Mouse (Mus musculus): ENCODE results near the gene Ccdc34. TPM values are rescaled to one million over a fixed set of nuclear protein-coding genes. Genes with fewer than 3 reads are reported as not detected.
"Not testable (repeated sequence)": the region's sequence is repeated elsewhere in the genome, so short reads cannot be mapped to it uniquely, and the experiment has no call there.

Gene Ccdc34
- total RNA-seq, 2 experiments from 2014 or later, result 29.4 to 32.5 TPM

DNA sequence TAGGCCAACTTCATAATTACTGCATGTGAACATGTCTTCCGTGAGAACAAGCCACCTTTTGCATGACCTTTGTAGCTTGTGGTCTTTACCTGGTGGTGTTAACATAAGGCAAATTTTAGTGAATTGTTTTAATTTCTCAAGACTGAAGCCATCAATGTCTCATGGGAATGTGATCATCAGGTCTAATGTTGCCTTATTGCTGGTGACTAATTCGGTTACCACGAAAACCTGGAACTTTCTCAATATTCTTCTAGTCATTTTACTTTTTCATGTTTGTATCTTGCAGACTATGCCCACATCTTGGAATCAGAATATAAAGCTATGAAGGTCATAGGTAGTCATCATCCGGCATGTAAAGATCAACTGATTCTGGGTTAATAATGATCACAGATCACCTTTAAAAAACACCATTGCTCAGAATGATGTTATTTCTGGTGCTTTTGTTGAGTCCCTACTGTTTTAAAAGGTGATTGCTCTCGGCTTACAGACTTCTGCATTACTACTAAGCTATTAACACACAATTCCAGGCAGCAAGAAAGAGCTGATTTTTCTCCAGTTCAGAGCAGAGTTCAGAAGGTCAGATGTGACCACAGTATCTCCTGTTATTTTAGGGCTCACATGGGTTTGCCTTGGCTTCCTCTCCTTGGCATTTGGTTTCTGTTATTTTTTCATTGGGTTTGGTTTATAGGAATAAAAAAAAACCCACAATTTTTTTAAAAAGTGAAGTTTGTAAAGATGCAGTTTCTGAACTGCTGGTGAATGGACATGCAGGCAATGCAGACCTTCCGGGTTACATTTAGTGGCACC lies 57.2 kb downstream of the Ccdc34 start:
- intact Hi-C loops (cut with DNase I), result no loop called here
- DNase-seq, result no peak

GRCm38 (mm10) chr2:110077240-110077639 lies 59.6 kb downstream of the Ccdc34 start:
- intact Hi-C loops (cut with DNase I), result no loop called here
- DNase-seq, result no peak

GRCm38 (mm10) chr2:110077655-110078054 lies 60.0 kb downstream of the Ccdc34 start:
- DNase-seq, result no peak

DNA sequence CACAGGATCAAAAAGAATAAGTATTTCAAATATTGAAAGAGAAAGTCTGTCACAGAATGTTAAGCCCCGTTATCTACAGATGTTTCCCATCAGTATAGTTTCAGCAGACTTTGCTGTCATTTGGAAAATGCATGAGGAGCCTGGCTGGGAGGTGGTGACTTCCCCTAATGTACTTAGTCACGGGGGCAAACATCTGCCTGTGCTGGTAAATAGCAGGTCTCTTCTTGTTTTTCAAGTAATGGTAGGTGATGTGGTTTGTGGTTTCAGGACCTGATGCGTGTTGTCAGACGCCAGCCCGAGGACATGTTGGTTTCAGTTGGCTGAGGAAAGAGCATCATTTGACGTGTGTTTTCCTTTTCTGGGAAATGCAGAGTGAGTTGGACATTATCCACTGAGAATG lies 62.9 kb downstream of the Ccdc34 start:
- no peak for DNase-seq
- intact Hi-C loops (cut with DNase I), result no loop called here

More at GRCm38 (mm10) chr2:110077655-110078054, 60.0 kb downstream of the Ccdc34 start:
- intact Hi-C loops (cut with DNase I), result no loop called here

DNA sequence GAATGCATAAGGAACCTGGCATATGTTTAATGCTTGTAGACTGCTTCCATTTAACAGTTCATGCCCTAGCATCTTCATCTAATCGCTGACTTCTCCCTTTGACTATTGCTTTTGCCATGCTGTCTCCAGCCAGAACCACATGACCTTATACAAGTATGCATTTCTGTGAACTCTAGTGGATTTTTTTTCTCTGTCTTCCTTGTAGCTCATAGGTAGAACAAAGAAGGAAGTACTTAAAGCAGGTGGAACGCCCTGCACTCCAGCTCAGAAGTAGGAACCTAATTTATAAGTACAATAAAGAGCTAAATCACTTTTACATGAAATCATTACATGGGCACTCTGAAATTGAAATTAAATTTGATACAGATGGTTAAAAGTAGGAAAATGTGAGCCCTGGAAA lies 65.4 kb downstream of the Ccdc34 start:
- no peak for DNase-seq
- intact Hi-C loops (cut with DNase I), result no loop called here

DNA sequence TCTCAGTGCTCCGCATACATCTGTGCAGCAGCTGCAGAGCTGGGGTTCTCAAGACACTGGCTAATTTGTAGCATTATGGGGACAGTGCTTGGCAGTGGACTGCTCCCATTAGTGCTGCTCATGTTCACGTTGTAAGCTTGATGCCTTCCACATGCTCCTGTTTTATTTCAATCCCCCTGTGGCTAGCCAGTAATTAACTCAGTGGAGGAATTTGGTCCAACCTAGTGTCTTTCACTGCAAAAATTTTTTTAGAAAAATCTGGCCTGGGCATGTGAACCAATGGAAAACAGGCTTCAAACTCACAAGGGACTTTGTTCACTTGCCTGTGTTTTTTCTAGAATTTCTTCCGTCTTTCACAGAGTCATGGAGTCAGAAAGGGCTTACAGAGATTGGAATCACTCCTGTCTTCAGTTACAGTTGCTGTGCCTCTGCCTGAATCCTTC lies 68.1 kb downstream of the Ccdc34 start:
- intact Hi-C loops (cut with DNase I), result no loop called here
- DNase-seq, result no peak

DNA sequence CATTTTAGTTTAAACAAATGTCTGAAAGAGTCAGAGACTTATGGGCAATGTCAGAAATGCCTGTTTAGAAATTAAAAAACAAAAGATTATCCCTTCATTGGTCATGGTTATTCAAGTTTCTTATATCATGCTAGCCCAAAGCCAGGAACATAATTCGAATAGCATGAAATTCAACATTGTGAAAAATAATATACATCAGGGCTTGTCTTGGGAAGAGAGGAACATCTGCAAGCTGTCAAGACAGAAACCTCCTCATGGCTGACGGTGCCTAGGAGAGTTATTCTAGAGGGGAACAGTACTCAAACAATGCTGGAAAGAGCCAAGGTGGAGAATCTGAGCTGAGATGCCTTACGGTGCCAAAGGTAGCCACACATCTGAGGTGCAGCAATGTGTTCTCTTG lies 96.5 kb downstream of the Ccdc34 start:
- intact Hi-C loops (cut with DNase I), result no loop called here

DNA sequence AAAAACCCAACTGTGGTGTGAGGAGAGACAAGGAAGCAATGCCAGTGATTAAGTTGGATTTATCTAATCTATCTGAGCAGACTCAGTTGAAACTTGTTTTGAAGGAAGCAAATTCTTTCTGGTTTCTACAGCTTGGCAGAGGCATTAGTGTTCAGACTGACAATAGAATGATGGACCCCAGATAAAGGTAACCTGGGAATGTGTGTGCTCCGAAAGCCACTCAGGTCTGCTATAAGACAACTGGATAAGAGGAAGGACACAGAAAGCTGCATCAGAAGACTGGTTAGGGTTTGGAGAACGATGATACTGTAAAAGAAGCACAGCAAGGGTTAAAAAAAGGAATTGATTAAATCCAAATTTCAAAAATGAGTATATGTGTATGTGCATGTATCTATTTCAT lies 111.8 kb downstream of the Ccdc34 start:
- no peak for DNase-seq
- intact Hi-C loops (cut with DNase I), result no loop called here

More for the DNA sequence above, 96.5 kb downstream of the Ccdc34 start:
- no peak for DNase-seq

GRCm38 (mm10) chr2:110131573-110131972 lies 114.0 kb downstream of the Ccdc34 start:
- intact Hi-C loops (cut with DNase I), result no loop called here
- DNase-seq, result no peak

GRCm38 (mm10) chr2:110133356-110134115 lies 115.9 kb downstream of the Ccdc34 start:
- no peak for DNase-seq
- intact Hi-C loops (cut with DNase I), result no loop called here

GRCm38 (mm10) chr2:110134765-110135594 lies 117.4 kb downstream of the Ccdc34 start:
- intact Hi-C loops (cut with DNase I), result no loop called here
- no peak for DNase-seq

- intact Hi-C loops (cut with DNase I), result no loop called here
These were observed 119.7 kb downstream of the Ccdc34 start for GRCm38 (mm10) chr2:110137291-110137690.

DNA sequence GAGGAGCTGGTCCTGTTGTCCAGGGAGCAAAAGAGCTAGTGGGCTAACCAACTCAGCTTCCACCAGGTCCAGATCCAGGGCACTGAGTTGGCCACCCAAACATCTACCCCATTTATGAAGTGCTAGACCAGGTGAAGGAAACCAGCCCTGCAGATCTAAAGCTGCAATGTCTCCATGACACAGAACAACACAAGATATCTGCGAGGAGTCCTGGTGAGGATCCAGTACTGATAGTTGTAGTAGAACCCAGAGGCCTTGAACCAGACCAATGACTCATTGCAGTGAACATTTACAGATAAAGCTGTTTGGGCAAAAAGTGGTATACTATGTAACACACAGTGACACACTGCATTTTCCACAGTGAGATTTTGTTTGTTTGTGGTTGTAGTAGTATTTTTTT lies 120.5 kb downstream of the Ccdc34 start:
- intact Hi-C loops (cut with DNase I), result no loop called here
- DNase-seq, result no peak

More at GRCm38 (mm10) chr2:110137291-110137690, 119.7 kb downstream of the Ccdc34 start:
- DNase-seq, result no peak

- intact Hi-C loops (cut with DNase I), result not testable (repeated sequence)
These were observed 130.4 kb downstream of the Ccdc34 start for GRCm38 (mm10) chr2:110147980-110148379.

GRCm38 (mm10) chr2:110149246-110149645 lies 131.6 kb downstream of the Ccdc34 start:
- intact Hi-C loops (cut with DNase I), result no loop called here
- no peak for DNase-seq

More at GRCm38 (mm10) chr2:110147980-110148379, 130.4 kb downstream of the Ccdc34 start:
- DNase-seq, result not testable (repeated sequence)

DNA sequence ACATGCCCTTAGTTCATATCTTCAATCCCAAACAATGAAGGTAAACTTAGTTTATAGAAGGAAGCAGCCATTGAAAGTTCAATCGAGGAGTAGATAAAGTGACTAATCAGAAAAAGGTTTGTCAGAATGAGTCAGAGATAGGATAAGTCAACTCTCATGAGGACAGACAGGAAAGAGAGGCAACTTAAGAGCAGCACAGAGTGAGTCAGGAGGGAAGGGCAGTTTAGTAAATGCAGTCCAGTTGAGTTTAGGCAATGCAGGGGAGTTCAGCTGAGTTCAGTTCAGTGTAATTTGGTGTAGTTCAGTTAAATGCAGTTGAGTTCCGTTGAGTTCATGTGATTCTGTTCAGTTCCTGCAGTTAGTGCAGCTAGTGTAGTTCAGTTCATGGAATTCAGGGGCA lies 138.7 kb downstream of the Ccdc34 start:
- intact Hi-C loops (cut with DNase I), result no loop called here
- no peak for DNase-seq

DNA sequence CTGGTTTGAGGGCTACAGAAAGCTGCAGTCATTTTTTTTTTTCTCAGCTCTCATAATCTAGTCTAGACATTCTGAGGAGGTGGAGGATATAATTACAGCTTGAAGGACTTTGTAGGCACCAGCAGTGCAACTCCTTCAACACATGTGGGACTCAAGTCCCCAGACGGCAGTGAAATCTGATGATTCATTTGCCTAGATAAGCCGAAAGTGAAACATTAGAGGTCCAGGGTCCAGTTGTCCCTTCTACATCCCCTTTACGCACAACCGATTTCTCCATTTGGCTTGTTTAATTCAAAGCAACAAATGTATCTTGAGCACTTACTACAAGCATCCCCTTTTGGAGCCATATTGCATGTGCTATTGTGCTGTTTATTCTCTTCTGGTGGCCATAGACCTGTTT lies 147.4 kb downstream of the Ccdc34 start:
- intact Hi-C loops (cut with DNase I), result no loop called here
- DNase-seq, result no peak

GRCm38 (mm10) chr2:110167694-110168093 lies 150.1 kb downstream of the Ccdc34 start:
- DNase-seq, result no peak
- intact Hi-C loops (cut with DNase I), result no loop called here

- DNase-seq, result no peak
- intact Hi-C loops (cut with DNase I), result no loop called here
These were observed 150.7 kb downstream of the Ccdc34 start for GRCm38 (mm10) chr2:110168361-110168760.

GRCm38 (mm10) chr2:110172456-110172855 lies 154.8 kb downstream of the Ccdc34 start:
- intact Hi-C loops (cut with DNase I), result no loop called here
- DNase-seq, result peak; percentile 20

GRCm38 (mm10) chr2:110173818-110174247 lies 156.2 kb downstream of the Ccdc34 start:
- peak; percentile 60 for DNase-seq
- intact Hi-C loops (cut with DNase I), result no loop called here
